Mouse (Mus musculus): ENCODE results near the gene Cngb1.
A peak's percentile ranks its signal among the peaks of the same experiment; 100 is the strongest.
"Not testable (repeated sequence)": the region's sequence is repeated elsewhere in the genome, so short reads cannot be mapped to it uniquely, and the experiment has no call there.

Gene Cngb1

DNA sequence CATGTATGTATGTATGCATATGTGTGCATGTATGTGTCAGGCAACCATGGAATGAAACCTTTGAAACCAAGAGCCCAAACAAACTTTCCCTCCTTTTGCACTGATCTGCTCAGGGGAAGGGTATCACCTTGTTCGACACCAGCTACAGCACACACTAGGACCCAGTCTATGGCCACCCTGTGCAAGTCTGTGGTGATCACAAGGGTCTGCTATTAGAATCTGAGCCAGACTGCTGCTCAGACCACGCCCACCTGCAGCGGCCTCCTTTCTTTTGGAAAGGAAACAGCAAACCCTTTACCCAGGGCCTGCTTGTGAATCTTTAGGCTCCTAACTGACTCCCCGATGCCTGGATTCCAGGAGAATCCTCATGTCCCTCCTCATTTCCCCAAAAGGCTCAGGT is 62.5 kb downstream of the Cngb1 start:
- DNase-seq, result no peak

DNA sequence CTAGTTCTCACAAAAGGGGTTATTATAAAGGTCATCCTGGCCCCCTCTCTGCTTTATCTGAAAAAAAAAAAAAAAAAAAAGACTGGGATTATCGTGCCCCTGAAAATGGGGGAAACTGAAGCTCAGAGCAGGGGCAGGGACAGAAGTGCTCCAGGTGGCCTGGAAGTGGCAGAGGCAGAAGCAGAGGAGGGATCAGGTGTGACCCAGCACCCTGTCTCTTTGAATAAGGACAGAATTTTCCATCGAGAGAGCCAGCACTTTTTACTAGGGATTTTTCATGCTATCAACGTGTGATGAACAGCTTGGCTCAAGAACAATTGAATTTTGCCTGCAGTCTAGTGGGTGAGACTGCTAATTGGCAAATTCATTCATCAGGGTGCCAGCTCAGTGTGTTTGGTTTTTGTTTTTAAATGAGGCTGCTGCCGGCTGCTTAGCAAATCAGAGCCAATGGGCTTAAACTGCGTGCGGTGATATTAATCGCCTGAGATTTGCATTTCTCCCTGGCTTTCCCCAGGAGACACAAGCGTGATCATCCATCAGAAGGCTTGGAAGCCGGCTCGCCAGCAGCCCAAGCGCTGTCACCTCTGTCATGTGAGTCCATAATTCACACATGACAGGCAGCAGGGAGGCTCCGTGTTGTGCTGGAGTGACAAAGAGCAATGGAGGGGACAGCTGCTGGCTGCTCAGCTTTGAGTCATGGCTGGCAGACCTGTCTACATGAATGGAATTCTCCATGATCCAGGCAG is 63.4 kb downstream of the Cngb1 start:
- no peak for DNase-seq

DNA sequence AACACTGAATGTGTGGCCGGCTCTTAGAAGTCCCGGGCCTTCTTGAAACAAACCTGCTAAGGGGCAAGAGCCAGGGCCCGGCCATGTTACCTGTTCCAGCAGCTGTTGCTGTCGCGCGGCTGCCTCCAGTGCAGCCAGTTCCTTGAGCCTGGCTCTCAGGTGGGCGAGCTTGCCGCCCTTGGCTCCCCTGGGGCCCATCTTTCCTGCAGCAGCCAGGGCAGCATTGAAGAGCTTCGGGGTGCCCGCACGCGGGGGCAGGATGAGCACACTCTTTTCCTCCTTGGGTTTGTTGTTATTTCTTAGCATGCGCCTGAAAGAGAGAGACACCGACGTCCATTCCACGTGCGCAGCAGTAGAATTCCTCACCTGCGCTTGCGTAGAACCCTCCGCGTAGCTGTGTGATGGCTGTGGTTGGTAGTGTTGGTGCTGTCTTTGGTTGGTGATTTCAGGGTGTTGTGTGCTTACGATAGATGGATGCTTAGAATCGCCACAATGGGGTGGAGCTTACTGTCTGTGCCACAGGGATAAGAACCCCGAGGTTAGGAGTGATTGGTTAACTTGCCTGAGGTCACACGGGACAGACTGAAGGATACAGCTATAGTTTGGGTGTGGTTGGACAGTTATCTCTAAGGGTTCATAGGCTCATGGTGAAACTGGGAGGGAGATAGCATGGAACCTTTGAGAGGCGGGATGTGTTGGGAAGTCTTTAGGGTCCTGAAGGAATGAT is 64.1 kb downstream of the Cngb1 start:
- no peak for DNase-seq

DNA sequence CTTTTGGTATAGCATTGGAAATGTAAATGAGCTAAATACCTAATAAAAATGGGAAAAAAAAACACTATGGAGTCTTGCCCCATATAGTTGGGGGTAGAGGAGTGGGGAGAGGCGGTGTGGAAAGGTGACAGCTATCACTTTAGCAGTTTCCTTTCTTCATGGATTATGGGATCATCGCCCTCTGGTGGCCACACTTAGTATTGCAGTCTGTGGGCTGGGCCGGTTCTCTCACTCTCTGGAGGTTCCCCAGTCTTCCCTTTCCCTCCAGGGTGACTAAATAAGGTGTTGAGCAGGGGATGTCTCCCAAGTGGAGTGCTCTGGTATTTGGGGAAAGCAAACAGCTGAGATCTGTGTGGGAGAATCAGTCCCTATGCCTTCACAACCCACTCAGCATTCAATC is 70.7 kb downstream of the Cngb1 start:
- peak; percentile 84 to 86 for DNase-seq

DNA sequence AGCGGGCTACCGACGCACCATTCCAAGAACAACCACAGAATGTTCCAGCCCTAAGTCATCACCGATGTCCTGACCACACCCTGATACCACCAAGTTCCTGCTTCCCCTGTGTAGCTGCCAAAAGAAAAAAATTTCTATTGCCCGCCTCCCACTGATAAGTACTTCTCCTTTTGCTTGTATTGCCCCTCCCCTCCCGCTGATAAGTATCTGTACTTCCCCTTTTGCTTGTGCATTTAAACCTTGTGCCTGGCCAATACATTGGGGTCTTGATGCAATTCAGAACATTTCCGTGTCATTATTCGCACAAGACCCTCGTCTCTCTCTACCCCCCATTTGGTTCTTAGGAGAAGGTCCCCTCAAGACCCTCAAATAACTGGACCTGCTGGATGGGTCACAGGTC is 76.3 kb downstream of the Cngb1 start:
- DNase-seq, result not testable (repeated sequence)

DNA sequence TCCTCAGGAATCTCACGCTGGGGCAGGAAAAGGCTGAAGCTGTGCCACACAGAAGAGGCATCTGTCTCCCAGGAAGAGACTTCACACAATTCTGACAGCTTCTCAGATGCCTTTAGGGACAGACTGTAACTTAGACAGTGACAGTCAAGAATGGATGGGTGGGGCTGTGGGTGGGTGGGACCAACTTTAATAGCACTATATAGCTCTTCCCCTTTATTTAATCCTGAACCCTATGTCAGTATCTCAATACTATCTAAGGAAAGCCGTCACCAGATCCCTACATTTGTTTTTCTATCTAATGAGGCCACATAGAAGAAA is 79.3 kb downstream of the Cngb1 start:
- DNase-seq, result no peak

DNA sequence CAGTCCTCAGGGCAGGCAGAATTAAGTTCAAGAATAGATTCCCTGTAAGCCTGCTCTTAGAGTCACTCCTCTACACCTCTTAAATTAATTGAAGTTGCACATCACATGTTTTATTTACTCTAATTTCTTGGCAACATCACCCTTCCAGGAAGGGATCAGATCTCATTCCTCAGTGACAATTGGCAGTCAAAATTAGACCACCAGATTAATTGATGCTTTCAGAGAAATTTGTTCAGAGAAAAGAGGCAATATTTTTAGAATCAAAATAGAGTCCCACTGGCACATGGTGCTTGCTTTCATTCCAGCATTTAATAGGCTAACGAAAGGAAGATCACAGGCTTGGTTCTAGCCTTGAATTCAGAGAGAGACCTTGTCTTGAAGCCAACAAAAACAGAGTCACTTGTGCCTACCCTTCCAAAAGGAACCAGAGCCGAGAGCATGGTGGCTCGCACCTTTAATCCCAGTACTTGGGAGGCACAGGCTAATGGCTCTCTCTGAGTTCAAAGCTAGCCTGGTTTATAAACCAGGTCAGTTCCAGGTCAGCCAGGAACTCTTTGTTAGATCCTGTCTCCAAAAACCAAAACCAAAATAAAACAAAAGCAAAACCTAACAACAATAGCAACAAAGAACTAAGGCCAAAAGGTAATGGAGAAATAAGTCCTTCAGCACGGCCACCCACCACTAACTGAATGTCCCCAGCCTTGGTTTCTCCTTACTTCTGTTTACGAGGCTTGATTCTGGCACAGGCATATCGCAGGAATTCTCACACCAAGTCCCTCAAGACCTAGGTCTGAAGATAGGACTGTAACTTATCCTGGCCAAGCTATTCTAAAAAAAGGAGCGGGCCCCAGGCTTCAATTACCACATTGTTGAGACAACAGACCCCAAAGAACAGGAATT is 79.9 kb downstream of the Cngb1 start:
- no peak for DNase-seq

DNA sequence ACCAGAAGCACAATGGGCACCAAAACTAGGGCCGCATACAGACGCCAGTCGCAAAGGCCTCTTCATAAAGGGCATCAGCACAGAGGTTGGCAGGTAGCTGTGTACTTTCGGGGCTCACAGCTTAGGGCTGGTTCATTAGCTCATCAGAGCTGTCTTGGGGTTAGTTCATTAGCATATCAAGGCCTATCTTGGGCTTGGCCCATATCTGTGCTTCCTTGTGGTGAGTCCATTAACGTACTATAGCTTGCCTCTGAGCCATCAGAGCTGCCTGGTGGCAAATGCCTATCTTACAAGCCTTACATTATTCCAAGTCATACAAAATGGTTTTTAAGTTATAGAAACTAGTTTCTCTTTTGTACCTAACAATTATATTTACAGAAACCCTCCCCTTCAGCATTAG is 82.4 kb downstream of the Cngb1 start:
- DNase-seq, result no peak

DNA sequence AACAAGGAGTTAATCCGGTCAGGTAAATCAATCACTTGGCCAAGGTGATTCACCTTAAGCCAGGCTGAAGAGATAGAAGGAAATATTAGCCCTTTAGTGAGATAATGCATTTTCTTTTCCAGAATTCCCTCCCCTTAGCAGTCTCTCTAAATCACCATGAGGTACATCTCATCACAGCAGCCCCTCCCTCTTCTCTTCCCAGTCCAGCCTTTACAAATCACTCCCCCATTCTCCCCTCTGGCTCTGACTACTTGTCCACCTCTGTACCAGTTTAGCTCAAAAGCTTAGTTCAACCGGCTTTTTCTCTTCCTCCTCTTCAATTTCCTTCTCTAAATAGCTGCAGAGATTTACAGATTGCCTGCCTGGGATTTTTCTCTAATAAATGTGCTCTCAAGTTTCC is 85.3 kb downstream of the Cngb1 start:
- no peak for DNase-seq

DNA sequence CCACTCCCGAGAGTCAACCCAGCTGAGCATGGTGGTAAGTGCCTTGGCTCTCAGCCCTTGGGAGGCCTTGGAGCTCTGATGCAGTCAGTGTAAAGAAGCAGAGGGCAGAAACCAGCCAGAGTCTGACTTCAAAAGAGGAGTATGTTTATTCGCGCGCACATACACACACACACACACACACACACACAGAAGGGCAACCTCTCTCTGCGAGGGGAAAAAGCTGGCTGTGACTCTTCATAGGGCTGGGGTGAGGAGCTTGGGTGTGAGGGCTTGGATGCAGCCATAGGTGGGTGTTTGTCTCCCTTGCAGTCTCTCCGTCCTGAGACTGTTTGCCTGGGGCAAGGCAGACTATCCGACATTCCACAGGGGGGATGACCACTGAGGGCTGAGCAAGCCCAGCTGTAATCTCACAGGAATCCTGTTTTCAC is 85.8 kb downstream of the Cngb1 start:
- DNase-seq, result no peak

DNA sequence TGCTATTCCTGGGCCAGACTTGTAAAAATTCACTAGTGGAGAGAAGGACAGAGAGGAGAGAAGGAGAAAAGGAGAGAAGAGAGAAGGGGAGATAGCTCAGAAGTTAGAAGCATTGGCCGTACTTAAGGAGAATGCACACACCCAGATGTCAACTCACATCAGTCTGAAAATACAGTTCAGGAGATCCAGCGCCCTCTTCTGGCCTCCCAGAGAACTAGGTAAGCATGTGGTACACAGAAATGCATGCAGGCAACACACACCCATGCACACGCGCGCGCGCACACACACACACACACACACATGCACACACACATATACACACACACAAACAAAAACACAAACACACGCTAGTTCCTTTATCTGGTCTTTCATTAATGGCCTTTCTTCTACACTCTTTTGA is 86.8 kb downstream of the Cngb1 start:
- DNase-seq, result no peak

DNA sequence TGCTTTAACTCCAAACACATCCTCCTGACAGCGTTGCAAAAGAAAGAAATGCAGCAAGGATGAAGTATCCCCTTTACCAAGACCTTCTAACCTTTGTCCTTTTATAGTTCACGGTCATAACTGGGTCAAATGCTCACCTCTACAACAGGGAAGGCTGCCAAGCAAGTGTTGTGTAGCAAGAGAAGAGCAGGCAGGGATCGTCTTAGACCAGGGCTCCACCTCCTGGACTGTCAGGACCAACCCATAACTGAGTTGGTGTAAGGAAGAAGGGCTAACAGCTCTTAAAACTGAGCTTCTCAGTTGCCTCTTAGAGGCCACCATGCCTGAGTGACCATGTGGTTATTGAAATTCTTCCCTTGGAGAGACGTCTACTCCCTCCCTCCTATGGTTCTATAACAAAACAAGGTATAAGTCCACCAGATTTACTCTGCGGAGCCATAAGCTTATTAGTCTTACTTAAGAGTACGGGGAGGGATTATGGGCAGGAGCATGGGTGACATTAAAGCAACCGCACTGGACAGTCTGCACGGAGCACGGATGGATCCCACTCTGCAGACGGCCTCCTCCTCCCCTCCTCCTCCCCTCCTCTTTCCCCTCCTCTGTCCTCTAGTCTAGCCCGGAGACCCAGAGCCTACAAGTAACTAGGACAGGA is 90.5 kb downstream of the Cngb1 start:
- no peak for DNase-seq

DNA sequence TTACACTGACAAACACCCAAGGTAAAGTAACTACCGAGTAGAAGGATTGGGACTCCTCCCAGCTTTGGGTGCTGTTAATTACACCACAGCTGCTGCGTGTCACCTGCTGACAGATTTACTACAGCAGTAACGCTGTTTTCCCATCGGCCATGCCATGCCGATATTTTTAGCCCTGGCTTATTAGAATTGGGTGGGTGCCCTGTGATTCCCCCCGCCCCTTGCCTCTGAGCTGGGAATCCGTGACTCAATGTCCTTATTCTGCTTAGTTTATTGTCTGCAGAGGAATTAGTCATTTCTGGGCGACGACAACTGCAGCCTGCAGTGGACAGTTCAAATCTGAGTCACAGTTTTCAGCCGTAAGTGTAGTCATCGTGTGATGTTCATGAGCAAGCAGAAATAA is 96.5 kb downstream of the Cngb1 start:
- no peak for DNase-seq

DNA sequence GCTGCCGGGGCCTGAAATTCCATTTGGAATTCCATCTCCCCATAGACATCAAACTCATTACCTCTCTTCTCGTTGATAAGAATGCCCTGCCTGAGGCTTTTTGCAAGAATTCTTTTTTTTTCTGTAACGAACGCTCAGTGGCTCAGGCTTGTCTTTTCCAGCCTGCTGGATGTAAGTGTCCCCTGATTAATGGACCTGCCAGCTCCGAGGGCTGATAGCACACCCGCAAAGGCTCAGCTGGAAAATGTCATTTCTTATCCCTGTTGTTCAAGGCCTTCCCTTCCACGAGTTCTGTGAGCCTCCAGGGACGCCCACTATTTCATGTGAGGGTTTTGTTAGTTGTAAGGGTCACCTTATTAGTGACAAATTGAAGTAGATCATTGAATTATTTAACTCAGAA is 100.4 kb downstream of the Cngb1 start:
- no peak for DNase-seq

DNA sequence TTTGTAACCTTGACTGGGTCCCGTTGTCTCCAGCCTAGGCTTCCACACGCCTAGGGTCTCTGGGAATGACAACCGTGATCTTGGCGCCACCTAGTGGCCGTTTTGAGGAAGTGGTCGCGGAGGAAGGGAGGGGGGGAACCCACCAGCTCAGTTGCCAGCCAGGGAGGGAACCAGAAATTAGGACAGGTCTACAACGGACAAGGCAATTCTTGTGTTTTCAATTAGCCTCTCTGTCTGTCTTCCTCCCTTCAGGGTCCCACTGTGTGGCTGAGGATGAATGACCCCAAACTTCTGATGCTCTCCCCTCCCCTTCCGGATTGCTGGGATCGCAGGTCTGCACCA is 102.4 kb downstream of the Cngb1 start:
- peak; percentile 78 for DNase-seq

DNA sequence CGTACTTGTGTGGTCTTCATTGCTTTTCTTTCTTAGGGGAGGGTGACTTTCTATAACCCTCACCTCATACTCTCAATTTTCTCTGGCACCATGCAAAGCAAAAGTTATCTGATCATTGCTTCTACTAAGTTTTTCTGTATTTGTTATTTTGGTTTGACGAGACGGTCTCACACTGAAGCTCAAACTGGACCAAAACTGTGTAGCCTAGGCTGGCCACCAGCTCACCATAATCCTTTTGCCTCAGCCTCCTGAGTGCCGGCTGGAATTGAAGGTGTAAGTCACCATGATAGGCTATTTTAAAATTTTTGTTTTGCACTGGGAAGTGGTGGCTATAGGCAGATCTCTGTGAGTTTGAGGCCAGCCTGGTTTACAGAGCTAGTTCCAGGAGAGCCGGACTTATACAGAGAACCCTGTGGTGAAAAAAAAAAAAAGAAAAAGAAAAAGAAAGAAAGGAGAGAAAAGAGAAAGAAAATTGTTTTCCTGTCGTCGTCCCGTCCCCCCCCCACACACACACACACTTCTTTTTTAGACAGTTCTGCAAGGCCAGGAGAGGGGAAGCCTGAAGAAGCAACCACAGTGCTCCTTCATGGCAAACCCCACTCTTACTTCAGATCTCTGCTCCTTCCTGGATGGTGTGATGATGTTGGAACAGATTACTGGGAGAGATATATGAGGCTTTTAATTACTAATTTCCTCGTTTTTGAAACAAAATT is 102.9 kb downstream of the Cngb1 start:
- DNase-seq, result no peak

DNA sequence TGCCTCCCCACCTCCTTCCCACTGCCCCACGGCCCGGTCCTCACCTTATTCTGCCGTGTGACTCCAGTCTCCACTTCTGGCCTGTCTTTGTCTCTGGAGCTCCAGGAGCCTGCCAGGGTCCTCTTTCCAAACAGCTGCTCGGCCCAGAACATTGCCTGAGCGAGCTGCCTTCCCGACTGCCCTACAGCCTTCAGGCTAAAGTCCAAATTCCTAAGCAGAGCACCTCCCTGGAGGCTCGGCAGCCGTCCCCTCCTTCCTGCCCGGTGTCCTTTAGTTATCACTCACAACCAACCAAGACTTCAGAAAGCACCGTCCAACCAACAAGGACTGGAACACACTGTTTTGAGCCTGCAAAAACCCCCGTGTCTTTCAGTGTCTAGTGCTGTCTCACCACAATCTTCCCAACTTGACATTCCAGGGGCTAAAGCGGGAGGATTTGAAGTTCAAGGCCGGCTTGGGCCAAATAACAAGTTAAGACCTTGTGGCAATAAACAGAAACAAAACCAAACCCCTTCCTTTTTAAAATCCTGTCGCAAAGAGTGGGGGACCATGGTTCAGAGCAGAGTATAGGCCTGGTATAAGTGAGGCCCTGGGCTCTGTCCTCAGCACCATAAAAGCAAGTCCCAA is 103.6 kb downstream of the Cngb1 start, which contains the start of gene Kifc3:
Gene Kifc3 (minus strand): TSS at position 164 of the 627 bp plus-strand sequence.
- DNase-seq, result no peak

DNA sequence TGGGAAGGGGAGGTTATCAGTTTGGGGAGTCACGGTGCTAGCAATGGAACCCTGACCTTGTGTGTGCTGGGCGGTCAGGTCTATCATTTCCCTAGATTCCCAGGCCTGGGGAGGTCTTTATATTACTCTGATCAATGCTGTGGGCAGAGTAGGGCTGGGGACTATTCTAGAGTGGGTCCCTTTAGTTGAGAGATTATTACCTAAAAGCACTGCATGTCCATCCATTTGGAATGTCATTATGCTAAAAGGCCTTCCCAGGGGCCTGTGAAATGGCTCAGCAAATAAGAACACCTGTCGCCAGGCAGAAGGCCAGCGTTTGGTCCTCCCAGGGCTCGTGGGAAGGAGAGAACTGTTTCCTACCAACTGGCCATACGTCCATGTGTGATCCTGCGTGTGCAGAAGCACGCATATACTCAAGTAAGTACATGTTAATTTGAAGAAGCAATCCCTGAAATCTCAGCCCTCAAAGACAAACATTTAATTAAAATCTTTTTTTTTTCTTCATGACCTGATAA is 104.3 kb downstream of the Cngb1 start:
- DNase-seq, result no peak

DNA sequence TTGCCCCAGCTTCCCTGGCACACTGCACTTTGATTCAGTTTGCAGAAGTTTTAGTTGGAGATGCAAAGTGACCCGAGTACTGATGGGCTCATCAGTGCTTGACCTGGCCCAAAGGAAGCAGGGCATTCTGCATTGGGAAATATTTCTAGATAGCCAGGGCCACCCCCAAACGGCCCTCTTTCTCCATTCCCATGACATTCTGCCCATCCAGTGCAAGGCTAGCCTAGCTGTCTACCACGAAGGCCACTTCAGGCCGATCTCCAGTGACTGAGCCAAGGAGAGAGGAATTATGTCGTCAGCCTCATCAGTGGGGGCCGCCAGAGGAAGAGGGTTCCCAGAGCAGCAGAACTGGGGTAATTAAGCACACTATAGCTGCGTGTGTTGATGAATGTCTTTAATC is 104.9 kb downstream of the Cngb1 start:
- no peak for DNase-seq

DNA sequence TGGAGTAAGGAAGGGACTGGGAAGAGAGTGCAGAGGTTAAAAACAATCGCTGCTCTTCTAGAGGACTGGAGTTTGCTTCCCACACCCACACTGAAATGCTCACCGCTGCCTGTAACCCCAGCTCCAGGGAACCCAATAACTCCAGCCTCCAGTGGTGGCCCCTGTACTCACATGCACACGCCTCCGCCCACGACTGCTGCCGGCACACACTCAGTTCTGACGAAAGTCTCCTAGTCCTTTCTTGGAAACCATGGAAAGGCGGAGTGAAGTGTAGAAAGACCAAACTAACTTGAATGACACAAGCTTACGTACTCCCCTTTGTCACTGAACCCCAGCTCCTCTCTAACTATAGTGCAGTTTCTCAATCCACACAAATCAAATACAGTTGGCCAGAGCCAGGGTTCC is 106.4 kb downstream of the Cngb1 start:
- DNase-seq, result no peak

DNA sequence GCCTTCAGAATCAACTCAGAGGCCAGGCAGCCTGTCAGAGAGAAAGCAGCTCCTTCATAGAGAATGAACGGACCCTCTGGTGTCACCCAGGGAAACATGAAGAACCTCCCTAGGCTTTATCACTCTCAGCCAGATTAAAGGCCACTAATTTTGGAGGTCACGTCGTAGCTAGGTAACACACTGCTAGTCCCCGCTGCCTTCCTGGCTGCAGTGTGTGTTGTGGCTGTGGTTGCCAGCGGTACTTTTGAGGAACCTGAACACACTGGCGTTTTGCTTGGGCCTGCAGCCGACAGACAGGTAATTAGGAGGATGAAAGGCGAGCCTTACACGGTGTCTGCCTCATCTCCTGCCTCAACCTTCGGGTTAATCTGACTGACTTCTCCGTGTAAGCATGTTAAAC is 110.7 kb downstream of the Cngb1 start:
- DNase-seq, result no peak

All from B cell, adult 2 months (primary cell).